Mouse (Mus musculus): ENCODE results near the gene Cerk. TPM values are rescaled to one million over a fixed set of nuclear protein-coding genes. Genes with fewer than 3 reads are reported as not detected.
"Not testable (repeated sequence)": the region's sequence is repeated elsewhere in the genome, so short reads cannot be mapped to it uniquely, and the experiment has no call there.

Cerk gene
- total RNA-seq, 2 experiments from 2014 or later: 39.1 to 40.2 TPM

- DNase-seq: not testable (repeated sequence)
These were observed 4.6 kb downstream of the Cerk start for GRCm38 (mm10) chr15:86181321-86181720.

- no peak for DNase-seq
These were observed 5.5 kb downstream of the Cerk start for GRCm38 (mm10) chr15:86180427-86180826.

- no peak for DNase-seq
These were observed 7.3 kb downstream of the Cerk start for GRCm38 (mm10) chr15:86178594-86178993.

GRCm38 (mm10) chr15:86177703-86178251 lies 8.2 kb downstream of the Cerk start:
- DNase-seq: peak; percentile 53

- DNase-seq: no peak
These were observed 8.9 kb downstream of the Cerk start for GRCm38 (mm10) chr15:86176771-86177702.

GRCm38 (mm10) chr15:86176166-86176565 lies 9.8 kb downstream of the Cerk start:
- DNase-seq: no peak

- no peak for DNase-seq
These were observed 10.5 kb downstream of the Cerk start for GRCm38 (mm10) chr15:86175253-86176050.

- peak; percentile 42 for DNase-seq
These were observed 12.6 kb downstream of the Cerk start for GRCm38 (mm10) chr15:86173136-86173985.

GRCm38 (mm10) chr15:86172526-86172925 lies 13.4 kb downstream of the Cerk start:
- peak; percentile 53 for DNase-seq

- peak; percentile 72 for DNase-seq
These were observed 13.8 kb downstream of the Cerk start for GRCm38 (mm10) chr15:86172124-86172523.

GRCm38 (mm10) chr15:86171316-86171715 lies 14.6 kb downstream of the Cerk start:
- DNase-seq: no peak

- no peak for DNase-seq
These were observed 16.2 kb downstream of the Cerk start for GRCm38 (mm10) chr15:86169817-86170110.

- no peak for DNase-seq
These were observed 16.8 kb downstream of the Cerk start for GRCm38 (mm10) chr15:86168941-86169816.

GRCm38 (mm10) chr15:86168505-86168867 lies 17.5 kb downstream of the Cerk start:
- DNase-seq: peak; percentile 40

- DNase-seq: no peak
These were observed 18.0 kb downstream of the Cerk start for GRCm38 (mm10) chr15:86167787-86168504.

GRCm38 (mm10) chr15:86167032-86167655 lies 18.8 kb downstream of the Cerk start:
- no peak for DNase-seq

GRCm38 (mm10) chr15:86165811-86166590 lies 19.9 kb downstream of the Cerk start:
- DNase-seq: no peak

- no peak for DNase-seq
These were observed 21.1 kb downstream of the Cerk start for GRCm38 (mm10) chr15:86164718-86165345.

- DNase-seq: not testable (repeated sequence)
These were observed 24.1 kb downstream of the Cerk start for GRCm38 (mm10) chr15:86161800-86162199.
